Mouse (Mus musculus): ENCODE results near the gene Nxpe4.
"Not testable (repeated sequence)": the region's sequence is repeated elsewhere in the genome, so short reads cannot be mapped to it uniquely, and the experiment has no call there.

Gene Nxpe4

GRCm38 (mm10) chr9:48161505-48162192, at the start of gene Nxpe4:
Gene Nxpe4, plus strand, starts transcription at chr9:48162023.
- no peak for DNase-seq (ENCODE audit: extremely low read depth, low read depth, low spot score)

- no peak for DNase-seq (ENCODE audit: extremely low read depth, low read depth, low spot score)
Measured at GRCm38 (mm10) chr9:48126815-48127214, 35.0 kb upstream of the Nxpe4 start.

- no peak for DNase-seq (ENCODE audit: extremely low read depth, low read depth, low spot score)
Measured at GRCm38 (mm10) chr9:48137507-48137906, 24.3 kb upstream of the Nxpe4 start.

GRCm38 (mm10) chr9:48140485-48141411, 21.1 kb upstream of the Nxpe4 start:
- DNase-seq (ENCODE audit: extremely low read depth, low read depth, low spot score): no peak

GRCm38 (mm10) chr9:48142646-48143045, 19.2 kb upstream of the Nxpe4 start:
- DNase-seq (ENCODE audit: extremely low read depth, low read depth, low spot score): no peak

GRCm38 (mm10) chr9:48146761-48147160, 15.1 kb upstream of the Nxpe4 start:
- DNase-seq (ENCODE audit: extremely low read depth, low read depth, low spot score): no peak

- not testable (repeated sequence) for DNase-seq (ENCODE audit: extremely low read depth, low read depth, low spot score)
Measured at GRCm38 (mm10) chr9:48166531-48166930, 4.7 kb downstream of the Nxpe4 start.

GRCm38 (mm10) chr9:48176764-48177163, 14.9 kb downstream of the Nxpe4 start:
- no peak for DNase-seq (ENCODE audit: extremely low read depth, low read depth, low spot score)

GRCm38 (mm10) chr9:48181300-48181699, 19.5 kb downstream of the Nxpe4 start:
- DNase-seq (ENCODE audit: extremely low read depth, low read depth, low spot score): no peak

- DNase-seq (ENCODE audit: extremely low read depth, low read depth, low spot score): no peak
Measured at GRCm38 (mm10) chr9:48182718-48183414, 21.0 kb downstream of the Nxpe4 start.

- no peak for DNase-seq (ENCODE audit: extremely low read depth, low read depth, low spot score)
Measured at GRCm38 (mm10) chr9:48184319-48184718, 22.5 kb downstream of the Nxpe4 start.

GRCm38 (mm10) chr9:48188854-48189253, 27.0 kb downstream of the Nxpe4 start:
- no peak for DNase-seq (ENCODE audit: extremely low read depth, low read depth, low spot score)

GRCm38 (mm10) chr9:48197458-48197884, 35.6 kb downstream of the Nxpe4 start:
- no peak for DNase-seq (ENCODE audit: extremely low read depth, low read depth, low spot score)

- DNase-seq (ENCODE audit: extremely low read depth, low read depth, low spot score): no peak
Measured at GRCm38 (mm10) chr9:48210970-48211369, 49.1 kb downstream of the Nxpe4 start.

- DNase-seq (ENCODE audit: extremely low read depth, low read depth, low spot score): no peak
Measured at GRCm38 (mm10) chr9:48211912-48212311, 50.1 kb downstream of the Nxpe4 start.

- no peak for DNase-seq (ENCODE audit: extremely low read depth, low read depth, low spot score)
Measured at GRCm38 (mm10) chr9:48214751-48215150, 52.9 kb downstream of the Nxpe4 start.

GRCm38 (mm10) chr9:48216091-48217001, 54.5 kb downstream of the Nxpe4 start:
- peak; percentile 8 for DNase-seq (ENCODE audit: extremely low read depth, low read depth, low spot score)

- no peak for DNase-seq (ENCODE audit: extremely low read depth, low read depth, low spot score)
Measured at GRCm38 (mm10) chr9:48230706-48231105, 68.9 kb downstream of the Nxpe4 start.

- no peak for DNase-seq (ENCODE audit: extremely low read depth, low read depth, low spot score)
Measured at GRCm38 (mm10) chr9:48236455-48236854, 74.6 kb downstream of the Nxpe4 start.

GRCm38 (mm10) chr9:48238153-48238755, 76.4 kb downstream of the Nxpe4 start:
- DNase-seq (ENCODE audit: extremely low read depth, low read depth, low spot score): no peak
